Mouse (Mus musculus) central nervous system, embryonic 11.5 days (tissue): Measurements from ENCODE around the gene Jaml. TPM values are rescaled to one million over a fixed set of nuclear protein-coding genes. Genes with fewer than 3 reads are reported as not detected.

Experiments
- polyA plus RNA-seq: library from polyadenylated mRNA; depleted of rRNA; stranded (reverse); fragments of >200 nt; gene quantifications from 2 replicates; pipeline ENCODE4 v1.2.3, GENCODE M21; 2012; rRNA removed

Jaml gene
- polyA plus RNA-seq = 0.13 and 0.41 TPM in 2 replicates

GRCm38 (mm10) chr9:45079011-45079410, at the start of gene Jaml:
TSS of gene Jaml (plus strand) at chr9:45079183.

GRCm38 (mm10) chr9:45039499-45039898, 39.5 kb upstream of the Jaml start, which contains the start of gene Mpzl2:
TSS of gene Mpzl2 (plus strand) at chr9:45039799.

GRCm38 (mm10) chr9:45055082-45055713, 23.8 kb upstream of the Jaml start, which contains the start of gene Mpzl3:
TSS of gene Mpzl3 (plus strand) at chr9:45055186.

GRCm38 (mm10) chr9:45117741-45118431, 38.9 kb downstream of the Jaml start, which contains the start of gene Scn2b:
TSS of gene Scn2b (plus strand) at chr9:45117782.

GRCm38 (mm10) chr9:45138191-45139032, 59.4 kb downstream of the Jaml start, which contains the start of gene Scn4b:
TSS of gene Scn4b (plus strand) at chr9:45138395.

Other genes starting within 250 kb of the Jaml start
- 17.7 and 21.7 TPM in 2 replicates for gene Kmt2a, start 197.9 kb upstream of the Jaml start, polyA plus RNA-seq
- gene Atp5l, start 158.4 kb upstream of the Jaml start, polyA plus RNA-seq = 255 and 521 TPM in 2 replicates
- 19.1 and 28.7 TPM in 2 replicates for gene Ube4a, start 113.6 kb upstream of the Jaml start, polyA plus RNA-seq
- 0.05 and 0.06 TPM in 2 replicates for gene Cd3g, start 98.8 kb upstream of the Jaml start, polyA plus RNA-seq
- gene Cd3d, start 97.4 kb upstream of the Jaml start, polyA plus RNA-seq = not detected in 2 replicates
- gene Cd3e, start 69.6 kb upstream of the Jaml start, polyA plus RNA-seq = not detected in 2 replicates
- 0.94 and 3.8 TPM in 2 replicates for gene Mpzl2, start 39.4 kb upstream of the Jaml start, polyA plus RNA-seq
- 1.4 and 1.8 TPM in 2 replicates for gene Mpzl3, start 24.0 kb upstream of the Jaml start, polyA plus RNA-seq
- 4.6 and 5.2 TPM in 2 replicates for gene Scn2b, start 38.6 kb downstream of the Jaml start, polyA plus RNA-seq
- 0.25 and 0.32 TPM in 2 replicates for gene Scn4b, start 59.2 kb downstream of the Jaml start, polyA plus RNA-seq
- not detected in 2 replicates for gene BC049352, start 102.8 kb downstream of the Jaml start, polyA plus RNA-seq
- gene Tmprss4, start 124.9 kb downstream of the Jaml start, polyA plus RNA-seq = 0.02 and 0.07 TPM in 2 replicates
- gene Il10ra, start 190.0 kb downstream of the Jaml start, polyA plus RNA-seq = 0.98 and 1.0 TPM in 2 replicates
- gene Tmprss13, start 239.9 kb downstream of the Jaml start, polyA plus RNA-seq = 0.06 and 0.11 TPM in 2 replicates